Mouse (Mus musculus): ENCODE measurements around the gene Pde6h.

The Pde6h gene

DNA sequence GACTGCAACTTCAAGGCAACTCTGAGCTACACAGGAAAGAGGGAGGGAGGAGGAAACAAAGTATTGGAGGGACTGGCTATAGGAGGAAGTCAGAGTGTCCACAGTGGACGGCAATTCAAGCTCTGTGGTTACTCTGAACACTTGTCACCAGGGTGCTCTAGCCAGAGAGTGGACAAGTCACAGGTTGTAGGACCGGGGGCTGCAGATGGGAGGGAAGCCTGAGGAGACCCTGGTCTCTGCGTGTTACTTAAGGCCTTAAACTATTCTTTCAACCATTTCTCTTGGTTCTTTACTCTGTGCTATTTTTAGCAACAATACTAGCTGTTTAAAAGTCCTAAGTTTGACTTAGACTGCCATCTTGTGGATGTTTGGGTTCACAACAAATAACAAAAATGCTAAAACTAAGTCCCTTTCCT is 56.7 kb downstream of the Pde6h start:
- peak; percentile 76 for DNase-seq (ENCODE audit: low spot score)

DNA sequence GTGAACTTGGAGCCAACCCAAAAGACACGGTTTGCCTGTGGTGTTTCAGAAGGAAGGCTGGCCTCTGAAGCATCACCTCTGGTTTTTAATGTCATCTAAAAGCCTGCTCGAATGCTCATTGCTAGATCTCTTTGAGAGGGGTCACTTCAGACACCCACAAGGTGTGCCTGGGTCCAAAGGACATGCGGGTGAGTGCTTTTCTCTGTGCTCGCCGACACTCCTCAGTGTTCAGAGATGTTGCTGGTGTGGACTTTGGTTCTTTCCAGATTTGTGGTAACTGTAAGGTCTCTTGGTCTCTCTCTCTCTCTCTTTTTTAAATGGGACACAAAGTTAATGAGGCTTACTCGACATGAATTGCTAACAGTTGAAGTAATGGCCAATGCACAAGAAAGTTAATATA is 58.9 kb downstream of the Pde6h start:
- no peak for DNase-seq (ENCODE audit: low spot score)

DNA sequence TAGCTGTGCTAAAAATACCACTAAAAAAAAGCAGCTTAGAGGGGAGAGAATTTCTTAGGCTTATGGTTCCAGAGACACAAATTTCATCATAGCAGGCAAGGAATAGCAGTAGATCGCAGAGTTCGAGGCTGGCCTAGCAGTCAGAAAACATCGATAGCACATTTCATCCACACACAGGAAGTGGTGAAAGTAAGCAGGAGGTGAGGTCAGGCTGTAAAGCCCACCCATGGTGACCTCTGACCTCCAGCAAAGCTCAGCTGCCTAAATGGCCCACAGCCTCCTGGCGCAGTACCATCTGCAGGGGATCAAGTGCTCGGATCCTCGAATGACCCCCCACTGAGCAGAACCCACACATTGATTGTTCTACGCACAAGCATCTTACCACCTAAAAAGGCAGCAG is 59.6 kb downstream of the Pde6h start:
- peak; percentile 43 for DNase-seq (ENCODE audit: low spot score)

DNA sequence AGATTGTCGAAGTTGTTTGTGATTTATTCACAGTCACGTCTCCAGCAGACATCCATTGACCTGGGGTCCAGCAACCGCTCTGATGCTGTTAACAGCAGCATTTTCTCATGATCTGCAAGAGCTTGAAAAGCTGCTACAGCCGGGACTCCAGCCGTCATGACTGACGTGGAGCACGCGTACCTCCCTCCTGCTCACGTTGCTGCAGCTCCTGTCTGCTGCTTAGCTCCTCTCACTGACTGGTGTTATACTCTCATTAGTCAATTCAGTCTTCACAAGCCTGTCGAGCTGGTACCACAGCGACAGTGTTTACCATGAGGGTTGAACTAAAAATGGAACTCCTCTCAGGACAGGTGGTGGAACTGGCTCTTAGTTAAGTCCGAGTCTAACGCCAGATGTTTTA is 62.4 kb downstream of the Pde6h start:
- no peak for DNase-seq (ENCODE audit: low spot score)

DNA sequence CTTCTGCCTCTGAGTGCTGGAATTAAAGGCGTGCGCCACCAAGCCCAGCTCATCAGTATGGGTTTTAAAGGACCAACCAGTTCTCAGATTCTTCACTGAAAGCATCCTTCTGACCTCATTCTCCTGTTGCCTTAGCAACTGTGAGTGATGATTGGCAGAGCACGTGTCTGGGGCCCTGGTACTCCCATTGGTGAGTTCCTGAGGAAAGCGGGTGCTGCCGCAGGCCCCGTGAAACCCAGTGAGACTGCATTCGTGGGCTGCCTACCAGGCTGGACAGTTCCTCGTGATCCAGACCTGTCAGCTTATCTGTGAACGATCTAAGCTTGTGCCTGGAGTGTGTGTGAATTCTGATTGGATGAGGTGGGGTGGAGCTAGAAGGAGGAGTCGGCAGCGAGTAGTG is 63.1 kb downstream of the Pde6h start:
- DNase-seq (ENCODE audit: low spot score) = no peak

DNA sequence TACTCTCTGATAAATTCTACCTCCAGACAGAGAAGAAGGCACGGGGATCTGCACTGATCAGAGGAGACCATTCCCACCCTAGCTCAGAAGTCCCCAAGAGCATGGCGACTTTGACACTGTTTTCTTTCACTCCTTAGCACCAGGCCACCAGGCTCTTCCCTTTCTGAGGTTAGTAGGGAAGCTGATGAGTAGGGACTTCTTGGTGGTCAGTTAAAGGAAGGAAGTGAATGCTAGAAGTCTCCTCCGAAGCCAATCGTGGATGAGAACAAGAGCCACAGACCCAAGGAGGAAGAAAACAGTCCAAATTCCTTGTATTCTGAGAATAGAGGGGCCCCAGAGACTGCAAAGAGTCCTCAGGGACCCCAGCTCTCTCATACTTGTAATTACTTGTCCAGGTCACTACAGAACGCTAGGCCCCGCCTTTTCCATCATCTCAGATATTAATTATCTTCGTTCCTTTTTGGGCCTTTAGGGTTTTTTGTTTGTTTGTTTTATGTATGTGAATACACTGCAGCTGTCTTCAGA is 65.0 kb downstream of the Pde6h start:
- no peak for DNase-seq (ENCODE audit: low spot score)

DNA sequence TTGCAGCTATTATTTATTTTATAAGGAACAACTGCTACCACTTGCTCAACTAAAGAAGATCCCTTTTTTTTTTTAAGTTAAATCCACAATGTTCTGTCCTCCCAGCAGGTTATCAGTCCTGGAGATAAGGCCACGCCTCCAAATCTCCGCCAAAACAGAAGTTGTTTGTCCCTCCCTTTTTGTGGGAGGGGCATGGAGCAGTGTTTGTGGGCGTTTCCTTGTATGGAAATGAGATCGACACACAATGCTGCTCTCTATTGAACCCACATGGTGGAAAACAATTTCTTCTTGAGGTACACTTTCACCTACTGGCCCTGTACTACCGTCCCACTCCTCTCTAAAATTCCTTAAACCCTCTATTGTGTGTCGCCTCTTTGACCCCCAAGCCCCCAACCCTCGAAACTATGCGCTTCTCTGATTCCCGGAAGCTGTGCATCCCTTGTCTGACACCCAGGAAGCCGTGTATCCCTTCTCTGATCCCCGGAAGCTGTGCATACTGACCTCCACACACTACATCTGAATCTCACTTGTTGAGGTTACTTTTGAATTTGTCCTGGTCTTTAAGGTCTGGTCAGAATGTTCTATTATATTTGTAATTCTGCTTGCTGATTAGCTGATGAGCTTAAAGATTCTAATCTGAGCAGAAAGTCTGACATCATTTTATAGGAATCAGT is 66.3 kb downstream of the Pde6h start:
- peak; percentile 44 for DNase-seq (ENCODE audit: low spot score)

DNA sequence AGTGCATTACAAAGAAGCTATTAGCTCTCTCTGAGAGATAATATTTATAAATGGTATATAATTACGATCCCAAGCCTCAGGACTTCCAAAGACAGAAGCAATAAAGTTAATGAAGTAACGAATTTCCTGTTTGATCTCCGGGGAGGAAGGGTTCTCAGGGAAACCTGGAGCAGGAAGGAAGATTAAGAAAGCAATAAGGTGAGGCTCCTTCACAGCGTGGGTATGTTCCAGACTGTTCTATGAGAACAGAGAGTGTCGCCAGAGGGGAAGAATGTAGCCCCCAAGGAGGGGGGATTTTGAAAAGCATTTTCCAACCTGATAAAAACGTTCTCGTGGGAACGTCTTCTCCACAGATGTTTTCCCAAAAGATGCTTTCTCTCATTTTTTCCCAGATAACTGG is 66.9 kb downstream of the Pde6h start:
- no peak for DNase-seq (ENCODE audit: low spot score)

DNA sequence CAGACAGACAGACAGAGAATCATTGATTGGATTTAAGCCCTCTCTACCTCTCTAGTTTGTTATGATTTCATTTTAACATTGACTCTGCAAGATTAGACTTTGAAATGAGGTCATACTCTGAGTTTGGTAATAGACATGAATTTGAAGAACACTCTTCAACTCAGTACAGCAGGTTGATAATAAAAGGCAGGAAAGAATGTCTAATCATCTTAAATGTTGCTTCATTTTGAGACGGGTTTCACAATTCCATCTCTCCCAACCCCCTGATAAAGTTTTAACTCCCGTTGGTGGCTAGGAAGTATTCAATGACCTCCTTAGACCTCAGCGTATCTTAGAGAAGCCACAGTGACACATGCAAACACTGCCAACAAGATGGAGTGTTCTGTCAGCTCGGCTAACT is 69.9 kb downstream of the Pde6h start:
- no peak for DNase-seq (ENCODE audit: low spot score)

DNA sequence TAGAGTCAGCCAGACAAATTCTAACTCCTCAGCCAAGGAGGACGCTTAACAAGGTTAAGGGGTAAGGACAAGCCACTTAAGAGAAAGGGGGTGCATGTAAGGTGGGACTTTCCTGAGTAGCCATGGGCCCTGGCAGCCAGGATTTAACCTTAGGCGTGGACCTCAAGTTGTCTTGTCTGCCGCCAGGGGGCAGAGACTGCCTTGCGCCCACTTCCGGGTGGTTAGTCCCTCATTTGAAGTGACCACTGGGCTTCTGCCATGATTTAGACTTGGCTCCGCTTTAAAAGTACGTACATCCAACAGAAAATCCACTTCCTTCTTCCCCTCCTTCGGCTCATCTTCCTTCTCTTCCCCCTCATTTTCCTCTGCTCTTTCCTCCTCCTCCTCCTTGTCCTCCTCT is 71.9 kb downstream of the Pde6h start:
- DNase-seq (ENCODE audit: low spot score) = peak; percentile 47

DNA sequence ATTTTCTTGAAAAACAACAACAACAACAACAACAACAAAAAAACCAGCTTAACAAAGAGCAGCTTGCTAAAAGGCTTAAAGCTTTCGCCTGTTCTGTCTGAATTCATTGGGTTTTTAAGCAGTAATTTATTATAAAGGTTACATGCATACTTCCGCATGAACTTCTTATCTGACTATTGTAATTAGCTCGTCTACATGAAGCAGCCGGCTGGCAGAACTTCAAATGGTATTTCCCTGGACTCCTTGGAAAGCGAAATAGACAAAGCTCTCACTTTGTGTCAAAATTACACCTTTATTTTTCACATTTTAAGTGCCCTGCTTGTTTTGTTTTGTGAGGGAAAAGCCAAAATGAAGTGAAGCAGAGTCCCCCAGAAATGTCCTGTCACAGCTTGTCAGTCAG is 72.7 kb downstream of the Pde6h start:
- DNase-seq (ENCODE audit: low spot score) = no peak

DNA sequence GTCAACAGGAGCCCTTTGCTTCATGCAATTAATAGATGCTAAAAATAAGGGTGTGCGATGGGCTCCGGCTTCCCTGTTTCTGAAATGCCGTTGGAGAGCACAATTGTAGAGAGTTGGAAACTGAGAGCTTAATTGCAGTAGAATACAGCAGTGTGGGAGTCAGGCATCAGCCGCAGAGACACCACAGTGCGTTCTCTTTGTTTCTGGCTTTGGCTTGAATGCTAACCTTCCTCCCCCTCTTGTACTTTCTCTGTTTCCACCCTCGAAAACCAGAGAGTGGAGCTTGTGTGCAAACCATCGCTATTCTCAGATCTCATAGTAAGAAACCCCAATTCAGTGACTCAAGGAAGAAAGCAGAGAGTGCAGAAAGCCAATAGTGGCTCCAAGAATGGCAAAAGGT is 74.5 kb downstream of the Pde6h start:
- no peak for DNase-seq (ENCODE audit: low spot score)

DNA sequence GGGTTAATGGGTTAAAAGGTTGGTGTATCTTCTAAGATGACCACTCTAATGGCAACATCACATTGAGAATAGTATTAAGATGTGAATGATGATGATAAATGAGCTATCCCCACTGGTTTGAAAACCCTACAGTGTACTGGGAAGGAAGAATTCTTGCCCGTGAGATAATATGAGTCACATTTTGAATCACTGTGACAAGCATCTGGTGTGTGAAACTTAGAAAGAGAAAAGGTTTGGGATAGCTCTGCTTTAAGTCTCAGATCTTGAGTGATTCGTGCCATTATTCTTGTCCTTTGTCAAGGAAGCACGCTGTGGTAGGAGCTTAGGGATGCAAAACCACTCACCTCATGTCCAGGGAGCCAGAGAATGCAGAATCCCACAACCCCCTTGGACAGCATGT is 75.4 kb downstream of the Pde6h start:
- no peak for DNase-seq (ENCODE audit: low spot score)

DNA sequence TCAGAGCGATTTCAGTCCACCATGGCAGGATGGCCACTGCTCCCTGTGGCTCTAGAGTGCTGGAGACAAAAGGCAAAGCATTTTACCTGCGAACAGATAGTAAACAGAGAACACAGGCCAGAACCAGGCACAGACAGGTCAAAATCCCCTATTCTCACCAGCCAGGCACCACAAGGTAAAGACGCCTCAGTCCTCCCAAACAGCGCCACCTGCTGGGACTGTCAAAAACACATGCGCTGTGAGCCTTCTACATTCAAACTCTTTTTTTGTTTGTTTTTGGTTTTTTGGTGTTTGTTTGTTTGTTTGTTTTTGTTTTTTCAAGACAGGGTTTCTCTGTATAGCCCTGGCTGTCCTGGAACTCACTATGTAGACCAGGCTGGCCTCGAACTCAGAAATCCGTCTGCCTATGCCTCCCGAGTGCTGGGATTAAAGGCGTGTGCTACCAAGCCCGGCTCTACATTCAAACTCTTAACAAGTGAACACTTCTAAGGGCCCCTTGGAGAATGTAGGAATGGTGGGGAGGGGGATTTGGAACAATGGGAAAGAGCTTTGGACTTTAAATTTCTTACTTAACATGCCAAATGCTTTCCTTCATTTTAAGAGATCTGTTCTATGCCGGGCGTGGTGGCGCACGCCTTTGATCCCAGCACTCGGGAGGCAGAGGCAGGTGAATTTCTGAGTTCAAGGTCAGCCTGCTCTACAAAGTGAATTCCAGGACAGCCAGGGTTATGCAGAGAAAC is 76.2 kb downstream of the Pde6h start:
- no peak for DNase-seq (ENCODE audit: low spot score)

DNA sequence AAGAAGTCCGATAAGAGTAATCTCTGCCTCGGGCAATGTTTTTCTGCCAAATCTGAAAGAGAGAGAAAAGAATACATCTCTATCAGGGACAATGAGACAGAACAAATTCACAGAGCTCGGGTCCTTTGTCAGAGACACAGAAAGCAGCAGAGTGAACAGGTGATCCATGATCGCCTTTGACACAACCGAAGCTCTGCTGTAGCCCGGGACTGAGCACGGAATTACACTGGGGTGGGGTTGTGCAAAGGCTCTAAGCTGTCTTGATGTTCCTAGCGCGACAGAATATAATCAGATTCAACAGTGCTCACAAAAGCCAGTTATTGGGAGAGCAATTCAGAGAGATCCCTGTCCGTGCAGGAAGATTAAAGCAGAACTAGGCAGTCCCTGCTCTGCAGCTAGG is 77.1 kb downstream of the Pde6h start:
- DNase-seq (ENCODE audit: low spot score) = no peak

DNA sequence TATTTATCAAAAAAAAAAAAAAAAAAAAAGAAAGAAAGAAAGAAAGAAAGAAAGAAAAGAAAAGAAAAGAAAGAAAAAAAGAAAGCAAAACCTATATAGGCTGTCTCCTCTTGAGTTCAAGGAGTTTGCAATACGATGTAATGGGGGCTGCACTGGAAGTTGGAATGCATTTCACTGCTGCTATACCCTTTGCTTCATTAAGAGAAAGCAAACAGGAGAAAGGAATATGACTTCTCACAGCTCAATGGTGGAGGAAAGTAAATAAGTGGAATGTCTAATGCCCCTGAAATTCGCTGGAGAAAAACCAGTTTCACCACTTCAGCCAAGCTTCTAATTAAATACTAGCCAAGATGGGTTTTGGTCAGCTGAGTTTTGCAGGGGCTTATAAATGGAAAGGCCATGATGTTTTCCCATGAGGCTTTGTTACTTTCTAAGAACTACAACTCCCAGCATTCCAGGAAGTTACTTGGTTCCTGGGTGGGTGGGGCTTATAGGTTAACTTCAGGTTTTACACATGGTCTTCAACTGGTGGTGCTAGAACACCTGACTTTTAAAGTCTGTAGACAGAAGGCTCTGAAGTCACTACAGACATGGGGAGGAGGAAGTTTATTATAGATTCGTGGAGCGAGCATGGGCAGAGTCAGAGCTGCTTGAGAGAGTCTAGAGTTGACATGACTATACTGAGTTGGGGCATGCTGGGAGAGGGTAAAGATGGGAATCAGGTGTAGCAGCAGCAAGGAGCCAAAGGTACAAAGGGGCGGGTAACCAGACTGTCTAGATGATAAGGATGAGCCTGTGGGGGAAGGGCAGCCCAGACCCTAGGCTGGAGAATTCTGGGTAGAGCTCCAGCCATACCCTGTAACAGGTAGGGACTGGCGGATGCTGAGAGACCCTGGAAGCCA is 77.9 kb downstream of the Pde6h start:
- DNase-seq (ENCODE audit: low spot score) = no peak

DNA sequence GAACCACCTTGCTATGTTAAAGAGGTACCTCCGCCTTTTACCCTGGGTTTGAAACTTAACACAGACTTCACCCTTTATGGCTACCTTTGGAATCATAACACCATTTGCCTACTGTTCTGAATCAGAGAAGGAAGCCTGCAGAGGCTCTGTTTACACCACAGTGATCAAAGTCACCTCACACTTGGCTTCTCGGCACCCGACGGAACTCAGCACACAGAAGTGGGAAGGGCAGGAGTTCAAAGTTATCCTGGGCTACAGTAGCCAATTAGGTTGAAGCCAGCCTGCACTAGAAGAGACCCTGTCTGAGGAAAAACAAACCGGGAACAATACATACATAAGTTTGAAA is 78.5 kb downstream of the Pde6h start:
- DNase-seq (ENCODE audit: low spot score) = no peak

DNA sequence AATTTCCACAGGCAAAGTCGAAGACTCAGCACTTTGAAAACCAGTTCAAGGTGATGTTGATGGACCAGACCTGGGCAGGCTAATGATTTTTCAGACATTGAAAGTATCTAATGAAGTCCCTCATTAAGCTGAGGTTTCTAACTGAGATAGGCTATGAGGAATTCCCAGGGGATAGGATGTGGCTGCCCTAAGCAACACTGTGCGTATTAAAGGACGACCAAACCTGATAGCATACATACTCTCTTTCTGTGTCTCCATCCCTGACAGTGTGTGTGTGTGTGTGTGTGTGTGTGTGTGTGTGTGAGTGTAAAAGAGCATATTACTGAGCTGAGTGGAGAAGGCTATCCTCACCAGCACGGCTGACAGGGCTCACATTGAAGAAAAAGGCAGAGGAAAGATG is 80.7 kb downstream of the Pde6h start:
- DNase-seq (ENCODE audit: low spot score) = no peak

DNA sequence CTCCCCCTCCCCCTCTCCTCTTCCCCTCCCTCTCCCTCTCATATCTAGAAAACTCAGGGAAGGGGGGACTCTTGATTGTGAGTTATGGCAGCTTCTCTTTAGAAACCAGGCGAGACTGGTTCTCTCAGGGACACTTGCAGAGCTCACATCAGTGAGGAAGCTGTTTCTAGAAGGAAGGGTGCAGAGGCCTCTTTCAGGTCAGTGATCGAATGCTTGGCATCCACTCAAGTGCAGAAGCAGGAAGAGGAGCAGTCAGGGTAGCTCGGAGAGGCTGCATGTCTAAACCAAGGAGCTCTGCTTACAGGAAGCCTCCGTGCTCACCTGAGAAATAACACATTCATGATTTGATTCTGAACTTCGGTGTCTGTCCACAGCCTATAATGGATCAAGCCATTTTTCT is 87.6 kb downstream of the Pde6h start:
- no peak for DNase-seq (ENCODE audit: low spot score)

DNA sequence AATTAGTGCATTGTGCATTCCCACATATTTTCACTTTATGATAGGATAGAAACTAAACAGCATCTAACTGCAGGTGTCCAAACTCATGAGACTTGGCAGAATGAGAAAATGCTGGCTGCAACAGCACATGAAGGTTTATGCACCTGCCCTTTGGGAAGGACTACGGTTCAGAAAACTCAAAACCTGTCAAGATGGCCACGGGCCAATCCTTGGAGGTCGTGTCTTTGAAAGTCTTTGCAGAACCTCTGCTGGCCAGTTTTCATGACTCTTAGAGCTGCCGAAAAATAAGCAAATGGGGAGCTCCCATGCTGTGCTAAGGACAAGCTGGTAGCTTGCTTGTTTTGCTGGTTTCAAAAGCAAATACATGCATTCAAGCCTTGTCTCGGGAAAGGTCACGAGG is 90.7 kb downstream of the Pde6h start:
- DNase-seq (ENCODE audit: low spot score) = no peak

DNA sequence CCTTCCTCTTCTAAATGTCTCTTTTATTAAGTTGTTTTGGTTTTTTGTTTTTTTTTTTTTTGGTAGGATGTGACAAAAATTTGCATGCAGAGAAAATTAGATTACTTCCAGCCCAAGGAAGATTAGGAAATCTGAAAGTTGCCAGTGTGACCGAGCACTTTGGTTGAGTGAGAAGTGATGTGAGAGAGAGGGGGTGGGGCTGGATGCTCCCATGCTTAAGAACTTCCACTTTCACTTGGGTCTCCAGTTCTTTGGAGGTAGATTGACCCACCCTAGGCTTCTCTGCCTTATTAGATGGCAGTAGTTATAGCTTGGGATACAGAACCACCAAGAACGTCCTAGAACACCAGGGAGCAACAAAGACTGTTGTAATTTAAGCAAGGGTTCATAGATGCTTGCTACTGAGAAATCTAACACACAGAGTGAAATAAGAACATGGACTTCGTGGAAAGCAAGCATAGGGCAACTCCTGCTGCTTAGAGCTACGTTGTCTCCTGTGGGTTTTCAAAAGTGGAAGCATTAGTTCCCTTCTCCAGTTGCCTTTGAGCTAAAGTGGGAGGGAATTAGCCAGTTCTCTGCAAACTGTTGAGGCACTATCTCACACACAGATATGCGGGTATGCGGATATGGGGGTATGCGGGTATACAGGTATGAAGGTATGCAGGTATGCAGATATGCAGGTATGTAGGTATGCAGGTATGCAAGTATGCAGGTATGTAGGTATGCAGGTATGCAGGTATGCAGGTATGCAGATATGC is 93.8 kb downstream of the Pde6h start:
- no peak for DNase-seq (ENCODE audit: low spot score)

Data from embryo, embryonic 10 days (tissue).